Mouse (Mus musculus) CD4-positive, CD25-positive, alpha-beta regulatory T cell, adult 4 months (primary cell): ENCODE measurements around the gene Prl2c2. TPM values are rescaled to one million over a fixed set of nuclear protein-coding genes. Genes with fewer than 3 reads are reported as not detected.
"Not testable (repeated sequence)": the region's sequence is repeated elsewhere in the genome, so short reads cannot be mapped to it uniquely, and the experiment has no call there.

Experiments
- ATAC-seq: one replicate; pipeline ENCODE4 v1.8.0; 2017
- polyA plus RNA-seq, 2 experiments: library from polyadenylated mRNA; unstranded; fragments of 100-300 nt; shearing (Covaris generic); gene quantifications; one replicate each; pipeline ENCODE4 v1.2.1; 2017

The Prl2c2 gene
- polyA plus RNA-seq = not detected

DNA sequence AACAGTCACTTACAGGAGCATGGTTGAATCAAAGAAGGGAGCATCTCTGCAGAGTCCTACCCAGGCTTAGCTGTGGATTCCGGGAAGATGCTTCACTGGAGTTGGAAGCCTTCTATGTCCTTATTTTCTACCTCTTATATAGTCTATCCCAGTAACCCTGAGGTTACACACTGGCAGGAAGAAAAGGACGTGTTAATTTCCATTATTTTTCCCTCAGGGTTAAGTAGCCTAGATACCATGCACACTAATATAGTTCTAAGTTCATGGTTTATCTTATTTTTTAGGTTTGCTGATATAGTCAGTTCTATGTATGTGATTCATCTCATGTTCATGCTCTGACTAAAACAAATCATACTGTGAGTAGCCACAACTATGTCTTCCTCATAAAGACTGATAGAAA lies at the start of gene Prl2c2:
Prl2c2 (minus strand) TSS at position 101 of the 400 bp plus-strand sequence.
- not testable (repeated sequence) for ATAC-seq

DNA sequence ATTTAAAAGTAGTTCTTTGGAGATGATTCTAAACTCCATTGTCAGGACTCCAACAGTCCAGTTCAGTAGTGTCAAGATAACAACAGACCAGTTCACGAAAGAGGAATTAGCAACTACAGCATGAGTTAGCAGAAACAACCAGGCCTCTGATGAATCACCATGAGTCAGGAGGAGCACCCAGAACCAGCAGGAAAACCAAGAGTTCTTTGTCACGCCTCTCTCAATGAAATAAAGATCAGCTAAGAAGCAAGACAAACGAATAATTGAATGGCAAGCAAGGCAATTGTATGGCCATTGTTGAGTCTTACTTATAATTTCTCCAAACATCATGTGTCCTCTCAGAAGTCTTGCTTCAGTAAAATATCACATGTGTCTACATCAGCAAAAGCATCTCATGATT lies 20.7 kb upstream of the Prl2c2 start:
- not testable (repeated sequence) for ATAC-seq

DNA sequence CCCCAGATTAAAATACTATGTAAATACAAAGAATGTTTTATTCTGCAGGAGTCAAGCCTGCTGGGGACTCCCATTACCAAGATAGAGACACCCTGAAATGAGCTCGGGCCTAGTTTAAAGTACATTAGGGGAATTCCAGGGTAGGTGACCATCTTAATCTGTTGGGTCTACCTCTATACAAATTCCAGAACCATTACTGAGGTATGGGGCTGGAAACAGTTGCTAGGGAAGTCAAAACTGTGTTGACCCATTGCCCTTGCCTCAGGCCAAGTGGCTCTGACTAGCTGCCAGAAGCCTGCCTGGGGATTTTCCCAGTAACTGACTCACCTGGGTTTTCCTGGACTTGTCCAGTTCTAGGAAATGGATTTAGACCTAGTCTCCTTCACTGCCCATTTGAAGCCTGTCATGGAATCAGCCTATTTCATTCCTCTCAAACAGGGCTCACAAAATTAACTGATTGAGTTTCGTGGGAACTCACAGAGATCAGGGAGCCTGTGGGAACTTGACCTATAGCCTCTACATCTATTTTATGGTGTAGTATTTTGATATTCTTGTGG lies 8.9 kb upstream of the Prl2c2 start:
- not testable (repeated sequence) for ATAC-seq

Other genes starting within 250 kb of the Prl2c2 start
- gene Prl2c3, start 205.3 kb downstream of the Prl2c2 start, polyA plus RNA-seq = not detected
- not detected for gene Prl2c5, start 177.3 kb upstream of the Prl2c2 start, polyA plus RNA-seq